Mouse (Mus musculus) T-helper 1 cell (primary cell): ENCODE measurements around the gene Tmem192.

Source experiments
- in situ Hi-C: fragments of 300-600 bp; cut with MboI, MseI; formaldehyde crosslinking; loops from one replicate; pipeline ENCODE4 v1.15.1; 2025; ENCODE audit warnings: high pct_unique_total_duplicates

The Tmem192 gene

GRCm38 (mm10) chr8:64959025-64959424, 12.0 kb downstream of the Tmem192 start:
- in situ Hi-C loops: loop anchor here (10.0 kb wide), 1 partner anchor 244 kb away; no protein-coding TSS in a partner anchor

- in situ Hi-C loops: loop anchor here (5.0 kb wide), 1 partner anchor 144 kb away; no protein-coding TSS in a partner anchor
These were observed 15.9 kb downstream of the Tmem192 start for GRCm38 (mm10) chr8:64962836-64963235.

- in situ Hi-C loops: no loop called here
These were observed 36.3 kb downstream of the Tmem192 start for GRCm38 (mm10) chr8:64983150-64983897.

GRCm38 (mm10) chr8:64987731-64988130, 40.7 kb downstream of the Tmem192 start, which contains the start of gene Trim75:
Gene Trim75 (minus strand): TSS chr8:64987831.
- in situ Hi-C loops: no loop called here

- in situ Hi-C loops: no loop called here
These were observed 51.9 kb downstream of the Tmem192 start for GRCm38 (mm10) chr8:64998806-64999365.

- in situ Hi-C loops: loop anchor here (25.0 kb wide), 1 partner anchor 1430 kb away; no protein-coding TSS in a partner anchor
These were observed 60.6 kb downstream of the Tmem192 start for GRCm38 (mm10) chr8:65007616-65008015.

GRCm38 (mm10) chr8:65018423-65018822, 71.4 kb downstream of the Tmem192 start, which contains the start of the genes Trim61 and Trim60:
Gene Trim61 (minus strand): TSS chr8:65018523.
Gene Trim60 (minus strand): TSS chr8:65018584.
- in situ Hi-C loops: loop anchor here (25.0 kb wide), 1 partner anchor 1419 kb away; no protein-coding TSS in a partner anchor
